Mouse (Mus musculus) 3T3-L1 (cell line): ENCODE results near the gene Gatd1.
A peak's percentile ranks its signal among the peaks of the same experiment; 100 is the strongest.
"Not testable (repeated sequence)": the region's sequence is repeated elsewhere in the genome, so short reads cannot be mapped to it uniquely, and the experiment has no call there.

Experiments
- DNase-seq: peaks from one replicate; pipeline ENCODE4 v3.0.0-alpha.2; 2015; ENCODE audit warnings: low read depth, low spot score

Gene Gatd1

GRCm38 (mm10) chr7:141413809-141414584 is at the start of gene Gatd1:
Gatd1 (minus strand) TSS chr7:141414136.
- peak; percentile 98 for DNase-seq

- peak; percentile 65 for DNase-seq
Observed at GRCm38 (mm10) chr7:141462333-141462821, 48.4 kb upstream of the Gatd1 start.

DNA sequence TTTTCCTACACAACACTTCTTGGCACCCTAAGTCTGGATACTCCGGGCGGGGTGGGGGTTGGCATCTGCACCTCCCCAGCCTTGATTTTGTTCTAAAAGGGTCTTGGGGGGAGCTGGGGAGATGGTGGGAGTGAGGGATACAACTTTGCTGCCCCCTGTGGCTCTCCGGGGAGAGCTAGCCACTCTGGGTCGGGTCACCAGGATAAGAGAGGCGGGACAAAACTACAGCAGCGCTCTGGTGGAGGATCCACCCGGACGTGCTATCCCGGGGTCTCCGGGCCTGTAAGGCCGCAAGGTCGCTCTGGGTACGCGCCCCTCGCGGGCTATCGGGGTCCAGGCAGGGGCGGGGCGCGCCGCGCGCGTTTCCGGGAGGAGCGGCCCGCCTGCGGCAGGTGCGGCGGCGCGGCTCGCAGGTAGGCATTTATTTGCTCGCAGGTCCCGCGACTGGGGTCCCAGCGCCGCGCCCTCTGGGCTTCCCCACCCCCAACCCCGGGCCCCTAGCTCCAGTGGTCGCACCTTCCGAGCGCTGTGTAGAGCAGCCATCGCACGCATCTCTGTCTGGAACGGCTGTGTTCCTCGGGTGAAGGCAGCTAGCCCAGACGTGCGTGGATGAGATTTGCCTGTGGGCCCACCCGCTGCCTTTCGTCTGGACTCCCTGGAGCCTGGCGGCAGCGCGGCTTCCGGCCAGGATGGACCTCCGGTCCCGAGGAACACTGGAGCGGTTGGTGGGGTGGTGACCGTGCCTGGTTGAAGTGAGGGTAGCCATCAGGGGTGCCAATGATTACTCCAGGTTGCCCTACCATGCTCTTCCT is 47.8 kb upstream of the Gatd1 start:
- no peak for DNase-seq

DNA sequence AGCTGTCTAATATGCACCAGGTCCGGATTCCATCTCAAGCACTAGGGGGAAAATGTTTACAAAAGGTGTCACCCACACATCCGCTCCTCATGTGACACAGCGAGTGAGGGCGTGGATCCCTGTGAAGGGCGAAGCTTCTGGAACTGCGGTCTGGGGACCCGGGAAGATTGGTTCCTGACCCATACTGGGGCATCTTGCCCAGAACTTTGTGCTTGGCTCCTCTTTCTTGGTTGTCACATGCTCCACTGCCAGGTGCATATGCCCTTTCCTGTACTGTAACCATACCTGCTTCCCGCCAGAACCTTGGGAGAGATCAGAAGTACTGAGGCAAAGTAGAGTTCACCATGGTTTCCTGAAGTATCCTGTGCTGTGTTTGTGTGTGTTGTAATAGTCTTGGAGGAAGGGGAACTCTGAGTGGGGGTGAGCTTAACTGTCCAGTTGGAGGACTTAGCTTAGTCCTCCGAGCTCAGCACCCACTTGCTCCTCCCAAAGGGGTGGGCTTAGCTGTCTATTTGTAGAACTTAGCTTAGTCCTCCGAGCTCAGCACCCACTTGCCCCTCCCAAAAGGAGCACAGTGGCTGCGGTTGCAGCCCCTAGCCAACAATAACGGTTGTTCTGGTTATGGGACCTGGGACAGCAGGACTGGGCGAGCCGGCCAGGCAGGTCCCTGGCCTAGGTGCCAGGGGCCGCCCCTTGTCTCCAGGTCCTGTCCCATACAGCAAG is 46.6 kb upstream of the Gatd1 start, which contains the start of gene Cracr2b:
Gene Cracr2b (plus strand): TSS at position 704 of the 723 bp plus-strand sequence.
- DNase-seq = no peak

DNA sequence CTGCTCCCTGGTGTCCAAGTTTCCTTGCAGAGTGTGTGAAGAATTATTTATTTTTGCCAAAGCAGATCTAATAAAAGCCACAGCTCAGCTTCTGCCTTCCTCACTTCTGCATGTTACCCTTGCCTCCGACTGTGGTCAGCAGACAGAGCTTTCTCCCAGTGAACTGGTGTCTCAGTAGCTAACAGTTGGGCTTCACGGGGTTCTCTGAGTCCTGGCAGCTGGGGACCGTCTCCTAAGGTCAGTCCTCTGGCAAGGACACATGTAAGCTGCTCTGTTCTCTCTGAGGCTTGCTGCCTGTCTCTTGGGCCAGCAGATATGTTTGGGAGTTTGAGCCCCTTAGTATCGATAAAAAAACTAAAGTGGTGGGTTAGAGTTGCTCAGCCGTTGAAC is 46.1 kb upstream of the Gatd1 start:
- no peak for DNase-seq

DNA sequence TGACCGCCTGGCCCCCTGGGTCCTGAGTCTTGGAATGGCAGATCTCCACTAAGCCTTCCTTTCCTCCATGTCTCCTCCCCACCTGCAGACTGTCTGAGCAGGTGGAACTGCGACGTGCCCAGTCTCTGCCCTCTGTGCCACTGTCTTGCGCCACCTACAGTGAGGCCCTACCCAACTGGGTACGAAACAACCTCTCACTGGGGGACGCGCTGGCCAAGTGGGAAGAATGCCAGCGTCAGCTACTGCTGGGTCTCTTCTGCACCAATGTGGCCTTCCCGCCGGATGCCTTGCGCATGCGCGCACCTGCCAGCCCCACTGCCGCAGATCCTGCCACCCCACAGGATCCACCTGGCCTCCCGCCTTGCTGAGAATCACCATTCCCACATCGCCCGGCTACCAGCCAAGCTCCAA is 45.4 kb upstream of the Gatd1 start:
- DNase-seq = no peak

- no peak for DNase-seq
Observed at GRCm38 (mm10) chr7:141458661-141459060, 44.7 kb upstream of the Gatd1 start.

- peak; percentile 68 for DNase-seq
Observed at GRCm38 (mm10) chr7:141457986-141458660, 44.2 kb upstream of the Gatd1 start.

- DNase-seq = no peak
Observed at GRCm38 (mm10) chr7:141457236-141457635, 43.3 kb upstream of the Gatd1 start.

DNA sequence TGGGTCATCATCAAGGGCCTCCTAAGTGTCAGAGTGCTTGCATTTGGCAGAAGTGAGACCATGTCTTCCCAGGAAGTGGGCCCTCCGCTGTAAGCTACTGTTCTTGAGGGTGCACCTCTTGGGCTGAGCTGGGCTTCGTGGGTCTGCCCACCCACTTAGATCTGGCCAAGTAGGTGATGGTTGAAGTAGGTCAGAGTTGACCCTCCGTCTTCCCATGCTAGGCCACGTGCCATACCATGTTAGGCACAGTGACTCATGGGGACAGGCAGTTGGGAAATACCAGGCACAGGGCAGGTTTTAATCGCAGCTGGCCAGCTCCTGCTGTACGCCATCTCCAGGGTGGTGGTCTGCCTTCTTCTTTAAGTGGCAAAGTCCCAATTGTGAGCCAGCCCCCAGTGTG is 42.8 kb upstream of the Gatd1 start:
- peak; percentile 55 for DNase-seq

GRCm38 (mm10) chr7:141455610-141456314 is 41.8 kb upstream of the Gatd1 start:
- DNase-seq = peak; percentile 79

DNA sequence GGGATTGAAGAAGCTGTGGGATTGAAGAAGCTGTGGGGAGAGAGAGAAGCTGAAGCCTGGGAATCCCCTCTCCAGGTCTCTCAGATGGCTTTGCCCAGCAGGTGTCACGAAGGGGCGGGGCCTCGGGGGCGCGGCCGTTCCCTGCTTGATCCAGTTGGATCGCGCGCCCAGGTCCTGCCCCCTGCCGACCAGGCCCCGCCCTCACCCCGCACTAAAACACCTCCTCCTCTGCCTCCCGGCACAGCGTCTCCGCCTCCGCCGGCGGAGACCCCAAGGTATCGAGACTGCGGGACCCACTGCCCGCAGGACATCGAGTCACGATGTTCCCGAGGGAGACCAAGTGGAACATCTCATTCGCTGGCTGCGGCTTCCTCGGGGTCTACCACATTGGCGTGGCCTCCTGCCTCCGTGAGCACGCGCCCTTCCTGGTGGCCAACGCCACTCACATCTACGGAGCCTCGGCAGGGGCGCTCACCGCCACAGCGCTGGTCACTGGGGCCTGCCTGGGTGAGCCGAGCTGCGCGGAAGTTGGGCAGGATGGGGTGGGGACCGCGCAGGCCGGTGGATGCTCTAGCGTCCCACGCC is 41.1 kb upstream of the Gatd1 start, which contains the start of gene Pnpla2:
Gene Pnpla2 (plus strand): TSS at position 232 of the 585 bp plus-strand sequence.
- peak; percentile 83 for DNase-seq

DNA sequence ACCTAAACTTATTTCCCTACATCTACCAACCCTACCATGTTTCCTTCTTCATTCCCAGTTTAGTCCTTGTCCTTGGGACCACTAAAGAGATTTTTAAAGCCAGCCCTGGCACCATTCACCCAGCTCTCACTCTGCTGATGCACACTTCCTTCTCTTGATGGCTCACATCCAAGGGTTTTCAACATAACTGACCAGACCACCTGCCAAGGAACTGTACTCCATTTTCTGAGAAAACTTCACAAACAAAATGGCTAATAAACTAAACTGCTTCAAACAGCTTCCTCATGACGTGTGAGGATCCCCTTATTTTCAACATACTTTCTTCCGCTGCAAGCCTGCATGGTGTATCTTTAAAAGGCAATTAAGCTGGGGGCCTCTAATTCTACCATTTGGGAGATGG is 39.7 kb upstream of the Gatd1 start:
- DNase-seq = no peak

DNA sequence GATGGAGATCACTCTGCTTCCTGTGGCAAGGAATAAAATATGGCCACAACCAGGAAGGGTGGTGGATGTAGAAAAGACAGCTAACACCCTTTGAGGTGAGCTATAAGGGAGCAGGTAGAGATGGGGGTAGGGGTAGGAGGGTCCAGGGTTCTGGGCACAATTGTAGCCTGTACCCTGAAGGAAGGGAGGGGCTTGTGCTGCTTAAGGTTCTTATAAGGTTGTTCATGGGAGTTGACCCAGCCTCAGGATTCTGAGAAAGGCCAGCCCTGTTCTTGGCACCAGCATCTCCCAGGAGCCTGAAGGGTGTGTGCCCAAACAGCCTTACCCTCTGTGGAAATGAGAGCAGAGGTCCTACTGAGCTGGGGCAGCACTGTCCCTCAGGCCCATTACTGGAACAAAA is 38.0 kb upstream of the Gatd1 start:
- no peak for DNase-seq

GRCm38 (mm10) chr7:141447110-141447991 is 33.4 kb upstream of the Gatd1 start, which contains the start of gene Rplp2:
Rplp2 (plus strand) TSS chr7:141447370.
- peak; percentile 96 for DNase-seq

DNA sequence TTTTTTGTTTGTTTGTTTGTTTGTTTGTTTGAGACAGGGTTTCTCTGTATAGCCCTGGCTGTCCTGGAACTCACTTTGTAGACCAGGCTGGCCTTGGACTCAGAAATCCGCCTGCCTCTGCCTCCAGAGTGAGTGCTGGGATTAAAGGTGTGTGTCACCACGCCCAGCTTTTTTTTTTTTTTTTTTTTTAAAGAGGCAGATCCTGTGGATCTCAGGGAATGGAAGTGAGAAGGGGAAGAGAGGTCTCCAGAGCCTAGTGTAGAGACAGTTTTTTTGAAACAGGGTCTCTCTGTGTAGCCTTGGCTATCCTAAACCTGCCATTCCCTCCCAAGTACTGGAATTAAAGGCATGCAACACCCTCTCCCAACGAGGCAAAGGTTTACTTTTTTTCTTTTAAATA is 32.4 kb upstream of the Gatd1 start:
- not testable (repeated sequence) for DNase-seq

- DNase-seq = peak; percentile 76
Observed at GRCm38 (mm10) chr7:141443828-141444237, 29.9 kb upstream of the Gatd1 start, which contains the start of gene Pidd1. Pidd1 (minus strand) TSS chr7:141444025.

GRCm38 (mm10) chr7:141443081-141443821 is 29.3 kb upstream of the Gatd1 start:
- DNase-seq = peak; percentile 68
